Mouse (Mus musculus) ES-Bruce4 (cell line): ENCODE data around the gene Vps8. TPM values are rescaled to one million over a fixed set of nuclear protein-coding genes. Genes with fewer than 3 reads are reported as not detected.

Experiments
- H3K27ac ChIP-seq: 2 replicates; pipeline ENCODE4 v1.5.1; 2012; ENCODE audit warnings: low read length, inconsistent platforms; ENCODE audit not compliant: insufficient read depth
- H3K27me3 ChIP-seq: 2 replicates; pipeline ENCODE4 v1.6.1; 2012; ENCODE audit warnings: mild to moderate bottlenecking, low read length, inconsistent platforms; ENCODE audit not compliant: control insufficient read depth, poor library complexity, insufficient read depth, severe bottlenecking
- H3K36me3 ChIP-seq: 2 replicates; pipeline ENCODE4 v1.6.1; 2012; ENCODE audit warnings: inconsistent platforms, mild to moderate bottlenecking, low read length, moderate library complexity; ENCODE audit not compliant: control insufficient read depth, poor library complexity, insufficient read depth, severe bottlenecking
- H3K4me1 ChIP-seq: one replicate; pipeline ENCODE4 v1.8.1; 2011; ENCODE audit warnings: low read length; ENCODE audit not compliant: control insufficient read depth, insufficient read depth
- H3K4me3 ChIP-seq: 2 replicates; pipeline ENCODE4 v1.5.1; 2011; ENCODE audit warnings: low read depth, mild to moderate bottlenecking, low read length
- H3K9ac ChIP-seq: 2 replicates; pipeline ENCODE4 v1.6.1; 2012; ENCODE audit warnings: low read depth, mild to moderate bottlenecking, inconsistent platforms; ENCODE audit not compliant: poor library complexity, severe bottlenecking
- H3K9me3 ChIP-seq: replicated peaks from 2 replicates; pipeline ENCODE4 v1.6.1; 2012; ENCODE audit warnings: mild to moderate bottlenecking, low read length, inconsistent platforms; ENCODE audit not compliant: control insufficient read depth, poor library complexity, insufficient read depth, severe bottlenecking
- CTCF ChIP-seq: IDR thresholded peaks from one replicate; pipeline ENCODE4 v1.8.1; 2011; ENCODE audit warnings: low read depth, low read length
- EP300 ChIP-seq: IDR thresholded peaks from 2 replicates; pipeline ENCODE4 v1.6.1; 2011; ENCODE audit warnings: low read depth, low read length; ENCODE audit not compliant: insufficient read depth
- POLR2A ChIP-seq: IDR thresholded peaks from one replicate; pipeline ENCODE4 v1.8.1; 2011; ENCODE audit warnings: low read length; ENCODE audit not compliant: insufficient read depth
- polyA plus RNA-seq: library from polyadenylated mRNA; stranded (reverse); fragments of >200 nt; gene quantifications from 2 replicates; pipeline ENCODE4 v1.2.4, GENCODE M21; 2011; ENCODE audit warnings: low read depth; ENCODE audit not compliant: missing spikeins, insufficient read depth, insufficient read length

Vps8 gene
- polyA plus RNA-seq, 1 experiment: 25.4 TPM

DNA sequence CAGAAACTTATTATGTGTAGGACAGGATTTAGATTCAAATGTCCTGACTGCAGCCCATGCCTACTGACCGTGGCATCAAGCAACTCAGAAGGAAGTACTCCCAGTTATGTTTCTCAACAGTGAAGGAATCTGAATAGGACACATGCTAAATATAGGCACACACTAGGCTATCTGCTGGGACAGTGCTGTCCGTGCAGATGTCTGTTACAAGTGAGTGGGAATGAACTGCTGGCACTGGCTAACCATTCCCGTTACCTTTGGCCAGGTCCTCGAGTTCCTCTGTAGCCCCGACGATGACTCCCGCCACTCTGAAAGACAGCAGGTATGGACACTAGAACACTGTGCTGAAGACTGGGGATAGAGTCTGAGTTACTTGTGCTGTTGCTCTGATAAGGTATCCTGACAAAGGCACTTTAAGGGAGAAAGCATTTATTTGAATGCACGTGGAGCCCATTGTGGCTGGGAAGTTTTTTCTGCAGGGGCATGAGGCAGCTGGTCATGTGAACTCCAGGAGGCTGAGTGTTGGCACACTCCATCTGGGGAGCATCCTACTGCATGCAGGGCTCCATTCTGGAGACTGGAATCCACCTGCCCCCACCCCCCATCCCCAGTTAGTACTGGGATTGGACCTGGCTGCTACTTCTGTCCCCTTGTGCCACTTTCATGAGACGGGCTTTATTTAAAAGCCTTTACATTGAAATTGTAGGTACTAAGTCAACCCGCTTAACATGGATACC, 104.5 kb downstream of the Vps8 start:
- H3K4me1 ChIP-seq: no peaks in the 10 kb centered on the region
- H3K4me3 ChIP-seq: no peak overlapping the region
- H3K9me3 ChIP-seq: no peaks in the 10 kb centered on the region
- H3K27ac ChIP-seq: no peak overlapping the region
- no peak for TF ChIP-seq EP300
- no peaks in the 10 kb centered on the region for H3K27me3 ChIP-seq
- no peak overlapping the region for H3K9ac ChIP-seq
- no peaks in the 10 kb centered on the region for H3K36me3 ChIP-seq

DNA sequence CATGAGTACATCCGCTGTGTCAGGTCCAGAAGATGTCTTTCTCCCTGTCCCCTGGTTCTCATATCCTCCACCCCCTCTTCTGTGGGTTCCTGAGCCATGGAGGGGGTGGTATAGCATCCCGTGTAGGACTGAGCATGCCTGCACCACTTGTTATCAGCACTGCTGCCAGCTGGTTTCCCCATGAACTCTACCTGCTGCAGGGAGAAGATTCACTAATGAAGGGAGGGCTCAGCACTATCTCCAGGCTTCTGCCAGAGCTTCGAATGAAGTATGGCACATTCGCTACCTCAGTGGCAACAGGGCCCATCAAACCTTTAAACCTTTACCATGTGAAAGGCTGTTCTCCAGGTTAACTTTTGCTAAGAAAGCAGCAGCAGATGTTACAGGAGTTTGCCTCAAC, 110.6 kb downstream of the Vps8 start:
- H3K27me3 ChIP-seq: no peaks in the 10 kb centered on the region

DNA sequence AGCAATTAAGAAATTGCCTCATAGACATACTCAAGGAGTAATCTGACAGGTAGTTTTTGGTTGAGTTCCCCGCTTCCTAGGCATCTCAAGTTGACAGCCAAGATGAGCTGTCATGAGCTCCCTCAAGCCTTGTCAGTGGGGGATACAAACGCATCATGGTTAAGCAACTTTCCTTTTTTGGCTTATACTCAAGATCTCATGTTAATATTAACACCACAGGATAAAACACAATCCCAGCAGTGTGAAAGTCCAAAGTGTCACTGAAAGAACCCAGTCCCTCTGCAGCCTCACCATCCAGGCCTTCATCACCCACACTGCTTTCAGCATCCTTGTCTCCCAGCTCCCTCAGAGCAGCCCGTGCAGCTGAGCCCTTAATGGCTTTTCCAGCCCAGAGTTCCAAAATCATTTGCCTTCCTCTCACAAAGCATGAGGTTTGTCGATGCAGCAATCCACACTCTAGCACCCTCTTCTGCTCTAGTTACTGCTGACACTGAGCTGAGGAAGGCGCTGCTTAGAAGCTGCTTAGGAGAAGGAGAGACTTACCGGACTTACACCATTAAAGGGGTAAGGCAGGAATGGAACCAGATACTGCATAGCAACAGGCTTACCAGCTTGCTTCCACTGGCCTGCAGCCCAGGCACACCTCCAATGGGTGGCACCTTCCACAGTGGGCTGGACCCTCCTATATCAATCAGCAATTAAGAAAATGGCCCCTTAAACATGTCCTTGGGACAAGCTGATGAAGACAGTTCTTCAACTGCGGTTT, 113.5 kb downstream of the Vps8 start:
- no peaks in the 10 kb centered on the region for H3K4me1 ChIP-seq
- H3K27ac ChIP-seq: no peak overlapping the region
- H3K27me3 ChIP-seq: no peaks in the 10 kb centered on the region
- TF ChIP-seq CTCF: no peak
- no peak for TF ChIP-seq EP300
- no peak for TF ChIP-seq POLR2A
- H3K4me3 ChIP-seq: no peak overlapping the region
- H3K9me3 ChIP-seq: no peaks in the 10 kb centered on the region
- no peak overlapping the region for H3K9ac ChIP-seq
- H3K36me3 ChIP-seq: no peaks in the 10 kb centered on the region

More for the DNA sequence above, 110.6 kb downstream of the Vps8 start:
- Histone ChIP-seq H3K9ac (no peak overlapping the region), H3K9me3 (no peaks in the 10 kb centered on the region), H3K4me3 (no peak overlapping the region), H3K4me1 (no peaks in the 10 kb centered on the region), H3K27ac (no peak overlapping the region), H3K36me3 (no peaks in the 10 kb centered on the region)
- TF ChIP-seq EP300 (no peak), POLR2A (no peak)

DNA sequence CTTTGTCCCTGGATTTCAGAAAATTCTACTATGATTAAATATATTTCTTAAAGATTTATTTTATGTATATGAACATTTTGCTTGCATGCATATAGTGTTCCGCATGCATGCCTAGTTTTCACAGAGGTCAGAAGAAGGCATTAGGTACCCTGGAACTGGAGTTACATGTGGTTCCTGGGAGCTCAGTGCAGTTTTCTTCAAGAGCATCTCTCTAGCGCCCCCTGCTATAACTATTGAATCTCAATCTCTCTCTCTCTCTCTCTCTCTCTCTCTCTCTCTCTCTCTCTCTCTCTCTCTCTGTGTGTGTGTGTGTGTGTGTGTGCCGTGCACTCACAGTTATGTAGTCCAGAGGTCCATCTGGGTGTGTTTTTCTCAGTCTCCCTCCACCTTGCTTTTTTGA, 114.4 kb downstream of the Vps8 start:
- no peaks in the 10 kb centered on the region for H3K4me1 ChIP-seq
- no peak overlapping the region for H3K4me3 ChIP-seq
- no peaks in the 10 kb centered on the region for H3K9me3 ChIP-seq
- H3K27me3 ChIP-seq: no peaks in the 10 kb centered on the region
- H3K36me3 ChIP-seq: no peaks in the 10 kb centered on the region
- no peak overlapping the region for H3K9ac ChIP-seq
- TF ChIP-seq CTCF (no peak), POLR2A (no peak), EP300 (no peak)
- no peak overlapping the region for H3K27ac ChIP-seq

DNA sequence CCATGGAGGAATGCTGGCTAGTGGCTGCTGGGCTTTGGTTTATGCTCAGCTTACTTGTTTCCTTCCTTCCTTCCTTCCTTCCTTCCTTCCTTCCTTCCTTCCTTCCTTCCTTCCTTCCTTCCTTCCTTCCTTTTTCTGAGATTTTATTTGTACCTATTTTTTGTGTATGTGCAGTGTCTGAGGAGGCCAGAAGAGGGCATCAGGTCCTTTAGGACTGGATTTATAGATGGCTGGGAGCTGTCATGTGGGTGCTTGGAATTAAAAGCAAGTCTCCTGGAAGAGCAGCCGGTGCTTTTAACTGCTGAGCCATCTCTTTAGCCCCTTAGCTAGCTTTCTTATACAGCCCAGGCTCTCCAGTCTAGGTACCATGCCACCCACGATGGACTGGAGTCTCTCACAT, 116.0 kb downstream of the Vps8 start:
- Histone ChIP-seq H3K36me3 (no peaks in the 10 kb centered on the region), H3K9ac (no peak overlapping the region), H3K27me3 (no peaks in the 10 kb centered on the region), H3K27ac (no peak overlapping the region), H3K9me3 (no peaks in the 10 kb centered on the region), H3K4me1 (no peaks in the 10 kb centered on the region), H3K4me3 (no peak overlapping the region)
- no peak for TF ChIP-seq POLR2A
- TF ChIP-seq CTCF: no peak
- TF ChIP-seq EP300: no peak

DNA sequence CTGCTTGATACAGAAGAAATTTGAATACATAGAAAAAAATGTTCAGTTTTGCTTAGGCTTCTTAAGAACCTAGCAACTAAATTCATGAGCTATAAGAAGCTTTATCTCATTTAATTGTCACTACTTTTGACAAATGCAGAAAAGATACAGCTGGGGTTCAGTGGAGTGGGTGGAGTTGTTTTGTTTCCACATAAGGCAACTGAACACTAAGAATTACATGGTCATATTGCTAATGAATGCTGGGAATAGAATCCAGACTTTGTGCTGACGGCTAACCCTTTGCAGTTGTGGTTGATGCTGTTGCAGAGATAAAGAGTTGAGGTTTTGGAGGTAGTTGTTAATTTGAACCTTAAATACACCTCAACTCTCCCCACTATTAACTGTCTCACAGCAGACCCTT, 119.6 kb downstream of the Vps8 start:
- no peak overlapping the region for H3K9ac ChIP-seq
- H3K4me1 ChIP-seq: no peaks in the 10 kb centered on the region
- no peak overlapping the region for H3K27ac ChIP-seq
- H3K4me3 ChIP-seq: no peak overlapping the region
- no peaks in the 10 kb centered on the region for H3K9me3 ChIP-seq
- no peaks in the 10 kb centered on the region for H3K27me3 ChIP-seq
- no peaks in the 10 kb centered on the region for H3K36me3 ChIP-seq
- TF ChIP-seq CTCF (no peak), EP300 (no peak), POLR2A (no peak)
